Mouse (Mus musculus) 416B (cell line): Measurements from ENCODE around the gene 2610528A11Rik.
"Not testable (repeated sequence)": the region's sequence is repeated elsewhere in the genome, so short reads cannot be mapped to it uniquely, and the experiment has no call there.

ENCODE experiments used
- DNase-seq: peaks from one replicate; pipeline ENCODE4 v3.0.0; 2011; ENCODE audit warnings: low read depth

2610528A11Rik gene

DNA sequence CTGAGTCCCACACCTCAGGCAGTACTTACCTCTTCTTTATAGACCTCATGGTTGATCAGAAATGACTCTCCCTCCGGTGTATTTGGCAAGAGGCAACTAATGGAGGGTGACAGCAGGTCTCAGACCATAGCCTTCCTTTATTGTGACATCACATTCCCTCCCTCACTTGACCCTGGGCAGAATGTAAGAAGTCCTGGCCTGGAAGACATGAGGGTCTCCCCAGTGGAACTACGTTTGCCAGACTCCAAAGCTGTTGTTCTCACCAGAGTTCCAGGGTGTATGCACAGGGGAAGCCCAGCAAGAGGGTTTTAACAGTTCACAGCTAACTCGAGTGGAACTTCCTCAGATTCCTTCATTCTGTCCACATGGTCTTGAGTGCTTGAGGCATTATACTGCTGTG lies at the start of gene 2610528A11Rik:
TSS of gene 2610528A11Rik (minus strand) at position 101 of the 400 bp plus-strand sequence.
- no peak for DNase-seq

DNA sequence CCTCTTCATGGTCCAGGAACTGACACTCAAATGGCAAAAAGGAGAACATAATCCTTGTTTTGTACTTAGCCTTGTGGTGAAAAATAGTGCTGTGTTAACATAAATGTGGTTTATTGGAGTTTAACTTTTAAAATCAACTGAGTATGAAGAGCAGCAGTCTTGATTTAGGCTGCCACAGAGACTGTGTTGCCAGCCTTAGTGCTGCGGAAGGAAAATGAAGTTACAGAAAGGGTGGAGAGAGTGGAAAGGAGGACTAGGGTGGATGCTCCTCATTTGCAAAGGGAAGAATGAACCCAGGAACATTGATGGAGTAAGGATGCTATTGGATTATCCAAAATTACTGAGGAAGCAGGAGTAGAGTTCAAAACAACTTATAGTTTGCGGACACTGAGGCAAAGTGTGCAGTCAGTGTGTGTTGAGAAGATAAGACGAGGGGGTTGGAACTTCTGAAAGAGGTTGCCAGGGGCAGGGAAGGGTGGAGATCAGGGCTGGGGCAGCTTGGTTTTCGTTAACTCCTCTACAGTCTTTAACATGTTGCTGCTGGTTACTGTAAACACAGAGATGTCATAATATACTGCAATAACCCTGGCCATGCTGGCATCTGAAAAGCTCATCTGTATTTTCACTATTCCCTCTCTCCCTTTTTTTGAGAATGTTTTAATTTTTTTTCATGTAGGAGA lies 49.6 kb upstream of the 2610528A11Rik start:
- no peak for DNase-seq

DNA sequence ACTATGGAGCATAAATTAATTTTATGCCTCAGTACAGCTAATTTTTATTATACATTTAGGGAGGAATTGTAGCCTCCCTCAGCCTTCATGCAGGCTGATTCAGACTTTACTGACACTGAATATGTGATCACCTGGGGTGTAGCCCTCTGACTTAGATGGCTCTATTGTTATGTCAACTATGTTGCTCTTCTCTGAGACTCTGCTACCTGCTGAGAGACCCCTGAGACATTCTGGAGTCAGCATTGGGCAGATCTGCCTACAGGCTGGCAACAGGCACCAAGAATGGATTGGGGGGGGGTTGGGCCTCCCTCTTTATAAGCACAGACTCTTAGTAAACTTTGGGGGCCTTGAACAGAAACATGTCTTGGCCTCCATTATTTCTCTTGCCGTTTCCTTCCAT lies 40.6 kb upstream of the 2610528A11Rik start:
- no peak for DNase-seq

DNA sequence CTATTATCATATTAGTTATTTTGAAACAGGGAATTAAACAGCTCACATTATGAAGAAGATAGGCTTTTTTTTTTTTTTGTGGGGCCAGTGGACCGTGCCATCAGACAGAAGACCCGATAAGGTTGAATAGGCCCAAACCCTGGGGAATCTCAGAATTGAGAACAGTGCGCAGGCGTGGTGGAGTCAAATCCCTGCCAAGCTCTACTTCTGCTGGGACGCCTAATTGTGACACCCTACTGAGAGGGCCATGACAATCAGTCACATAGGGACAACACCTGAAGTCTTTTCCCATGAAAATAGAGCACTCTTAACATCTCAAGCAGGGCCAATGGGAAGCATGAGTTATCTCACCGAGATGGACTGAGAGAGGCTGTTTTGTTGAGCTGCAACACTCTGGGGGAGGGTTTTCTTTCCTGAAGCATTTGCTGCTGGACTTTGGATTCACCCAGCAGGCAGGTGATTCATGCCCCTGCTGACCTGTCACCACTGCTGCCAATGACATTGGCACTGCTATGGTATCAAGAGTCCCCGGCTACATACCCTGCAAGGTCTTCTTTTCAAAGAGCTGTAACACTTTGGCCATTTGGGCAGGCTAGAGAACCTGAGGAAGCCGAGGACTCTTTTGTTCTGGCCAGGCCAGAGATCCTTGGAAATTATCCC lies 25.4 kb upstream of the 2610528A11Rik start:
- DNase-seq, result no peak

DNA sequence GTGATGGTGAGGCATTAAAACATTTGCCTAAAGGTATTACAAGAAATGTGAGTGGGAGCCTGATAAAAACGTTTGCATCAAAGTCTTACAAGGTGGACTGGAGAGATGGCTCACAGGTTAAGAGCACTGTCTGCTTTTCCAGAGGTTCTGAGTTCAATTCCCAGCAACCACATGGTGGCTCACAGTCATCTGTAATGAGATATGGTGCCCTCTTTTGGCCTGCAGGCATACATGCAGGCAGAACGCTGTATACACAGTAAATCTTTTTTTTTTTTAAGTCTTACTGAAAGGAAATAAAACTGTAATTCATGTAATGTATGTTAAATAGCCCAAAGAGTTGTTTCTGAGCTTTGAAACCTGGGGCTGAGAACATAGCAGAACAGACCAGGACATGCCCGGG lies 23.8 kb upstream of the 2610528A11Rik start:
- not testable (repeated sequence) for DNase-seq

DNA sequence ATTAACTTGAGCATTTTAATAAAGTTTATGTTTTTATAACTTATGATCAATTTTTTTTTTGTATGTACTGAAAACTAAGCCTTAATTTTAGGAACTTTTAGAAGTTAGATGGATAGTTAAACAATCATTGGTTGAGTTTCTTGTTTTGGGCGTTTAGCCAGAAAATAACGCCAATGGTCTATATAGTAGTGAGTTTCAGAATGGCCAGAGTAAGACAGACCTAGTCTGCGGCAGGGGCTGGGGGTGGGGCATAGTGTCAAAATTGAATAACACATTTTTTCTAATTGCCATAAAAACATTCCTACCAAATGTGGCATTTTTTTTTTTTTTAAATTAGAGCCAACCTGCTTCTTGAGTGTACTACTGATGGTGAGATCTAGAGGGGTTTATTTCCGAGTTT lies 22.3 kb upstream of the 2610528A11Rik start:
- peak; percentile 46 for DNase-seq

DNA sequence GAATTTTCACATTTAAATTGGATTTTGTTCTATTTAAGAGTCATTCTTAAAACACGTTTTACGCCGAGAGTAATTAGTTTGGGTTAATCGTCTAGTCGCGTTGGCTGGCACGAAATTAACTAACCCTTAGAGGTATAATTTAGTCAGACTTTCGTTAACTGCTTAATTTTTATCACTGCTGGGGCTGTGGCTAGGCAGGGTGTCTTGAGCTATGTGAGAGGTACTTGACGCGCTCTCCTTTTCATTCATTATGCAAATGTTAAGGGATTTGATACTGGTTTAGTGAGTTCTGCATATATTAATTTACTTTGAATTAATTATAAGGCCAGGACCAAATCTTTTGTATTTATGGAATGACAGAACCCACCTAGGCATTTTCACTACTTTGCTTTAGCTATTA lies 21.8 kb upstream of the 2610528A11Rik start:
- DNase-seq, result peak; percentile 48

DNA sequence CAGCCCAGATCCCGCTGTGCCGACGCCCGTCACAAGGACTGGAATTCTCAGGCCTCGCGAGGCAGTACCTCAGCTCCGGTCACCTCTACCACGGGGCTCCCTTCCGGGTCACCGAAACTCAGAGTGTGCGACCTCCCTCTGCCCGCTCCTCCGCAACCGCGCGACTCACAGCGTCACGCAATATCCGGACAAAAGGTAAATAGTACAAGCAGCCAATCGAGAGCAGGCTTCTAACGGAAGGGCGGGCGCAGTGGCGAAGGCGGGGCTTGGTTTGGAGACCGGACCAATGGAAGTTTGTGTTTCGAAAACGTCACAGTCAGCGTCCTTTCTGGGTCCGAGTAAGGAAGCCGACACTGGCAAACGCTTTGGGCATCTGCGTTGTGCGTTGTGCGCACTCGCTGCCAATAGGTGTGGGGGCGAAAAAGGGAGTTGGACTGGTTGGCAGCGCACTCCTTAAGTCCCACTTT lies 21.3 kb upstream of the 2610528A11Rik start, which contains the start of gene Ghitm:
TSS of gene Ghitm (minus strand) at position 146 of the 467 bp plus-strand sequence.
- peak; percentile 98 for DNase-seq

DNA sequence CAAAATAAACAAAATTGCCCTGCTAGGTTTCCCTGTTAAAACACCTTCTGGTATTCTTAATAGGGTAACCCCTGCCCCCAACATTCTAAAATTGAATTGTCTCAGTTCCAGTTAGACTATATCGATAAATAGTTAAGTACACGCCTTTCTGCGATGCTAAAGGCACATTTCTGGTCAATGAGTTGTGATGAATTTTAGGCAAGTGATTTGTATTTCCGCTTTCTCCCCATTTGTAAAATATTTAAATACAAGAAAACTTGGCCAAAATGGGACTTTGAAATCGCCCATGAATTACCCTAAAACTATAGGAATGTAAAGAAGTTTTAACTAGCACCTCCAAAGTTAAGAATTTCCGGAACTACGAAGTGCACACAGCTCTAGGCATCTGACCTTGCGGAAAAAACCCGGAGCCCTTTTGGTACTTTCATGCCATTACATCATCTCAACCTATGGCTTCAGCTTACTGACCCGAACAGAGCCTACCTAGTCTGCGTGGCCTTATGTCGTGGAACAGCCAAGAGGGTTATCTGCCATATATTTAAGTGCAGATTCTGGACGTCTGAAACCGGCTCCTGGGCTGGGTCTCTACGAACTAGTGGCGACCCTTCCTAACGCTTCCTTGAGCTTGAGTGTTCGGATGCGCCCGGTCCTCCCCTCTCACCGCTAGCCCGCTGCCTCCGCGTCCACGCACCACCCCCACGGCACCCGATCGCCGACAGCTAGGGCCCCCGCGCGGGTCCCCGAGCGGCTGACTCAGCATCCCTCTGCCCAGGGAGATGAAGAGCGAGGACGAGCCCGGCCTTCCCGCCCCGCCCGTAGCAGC lies 20.7 kb upstream of the 2610528A11Rik start:
- peak; percentile 73 for DNase-seq

DNA sequence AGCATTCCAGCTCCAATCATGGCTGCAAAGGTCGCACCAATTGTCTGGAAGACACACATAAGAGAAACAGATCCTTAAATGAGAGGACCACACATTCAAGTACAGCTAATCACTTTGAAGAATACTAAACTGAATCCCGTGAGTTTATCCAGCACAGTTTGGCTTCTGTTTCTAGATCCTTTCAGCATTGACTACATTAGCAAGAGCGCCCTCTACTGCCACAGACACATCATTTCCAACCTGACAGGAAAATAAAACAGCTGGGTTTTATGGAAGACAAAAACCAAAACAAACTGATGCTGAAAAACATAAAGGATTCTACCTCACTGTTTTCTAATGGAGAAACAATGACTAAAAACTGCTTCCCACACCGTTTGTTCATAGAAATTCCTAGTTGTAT lies 13.8 kb upstream of the 2610528A11Rik start:
- peak; percentile 71 for DNase-seq

DNA sequence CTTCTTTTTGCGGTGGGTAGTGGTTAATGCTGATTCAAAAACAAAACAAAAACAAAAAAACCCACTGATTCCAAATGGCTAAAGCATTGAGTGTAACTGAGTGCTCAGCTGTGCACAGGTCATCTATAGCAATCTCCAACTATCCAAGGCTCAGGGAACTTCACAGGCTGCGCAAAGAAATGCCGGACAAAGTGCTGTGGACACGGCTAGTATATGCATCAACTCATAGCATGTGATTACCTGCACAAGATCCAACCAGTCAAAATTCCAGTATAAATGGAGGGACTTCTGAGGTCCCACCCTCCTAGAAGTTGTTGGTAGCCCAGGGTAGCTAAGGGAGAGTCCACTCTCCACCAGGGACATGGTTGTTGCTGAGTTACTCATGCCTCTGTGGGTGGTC lies 5.4 kb upstream of the 2610528A11Rik start:
- DNase-seq, result no peak

DNA sequence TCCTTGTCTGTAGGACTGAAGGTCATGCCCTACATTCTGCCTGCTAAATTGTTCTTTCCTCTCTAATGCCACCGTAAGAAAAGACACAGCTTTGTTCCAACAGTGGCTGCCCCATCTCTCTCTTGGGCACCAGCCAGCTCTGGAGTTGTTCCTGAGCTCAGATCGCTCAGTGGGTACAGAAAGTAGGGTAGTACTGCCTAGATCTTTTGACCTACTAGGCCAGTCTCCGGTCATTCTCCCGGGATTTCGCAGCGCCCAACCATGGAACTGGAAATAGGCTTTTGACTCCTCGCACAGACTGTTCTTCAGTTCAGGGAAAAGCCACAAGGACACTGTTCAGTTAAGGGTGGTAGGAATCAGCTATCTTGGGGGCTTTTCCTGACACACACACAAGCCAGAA lies 891 bp downstream of the 2610528A11Rik start:
- DNase-seq, result no peak

DNA sequence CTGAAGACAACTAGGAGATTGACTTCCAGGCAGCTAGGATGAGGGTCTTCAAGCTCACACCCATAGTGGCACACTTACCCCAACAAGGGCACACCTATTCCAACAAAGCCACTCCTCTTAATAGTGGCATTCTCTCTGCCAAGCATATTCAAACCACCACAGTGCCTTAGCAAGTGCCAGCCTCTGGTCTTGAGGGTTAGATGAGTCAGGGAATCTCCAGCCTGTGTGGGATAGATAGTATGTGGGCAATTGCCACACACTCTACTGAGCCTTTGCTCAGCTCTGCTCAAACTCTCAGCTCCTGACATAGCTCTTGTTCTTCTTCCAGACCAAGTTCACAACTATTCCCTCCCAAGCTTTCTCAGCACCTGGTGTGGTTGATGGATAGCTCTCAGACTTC lies 2.5 kb downstream of the 2610528A11Rik start:
- DNase-seq, result peak; percentile 31

DNA sequence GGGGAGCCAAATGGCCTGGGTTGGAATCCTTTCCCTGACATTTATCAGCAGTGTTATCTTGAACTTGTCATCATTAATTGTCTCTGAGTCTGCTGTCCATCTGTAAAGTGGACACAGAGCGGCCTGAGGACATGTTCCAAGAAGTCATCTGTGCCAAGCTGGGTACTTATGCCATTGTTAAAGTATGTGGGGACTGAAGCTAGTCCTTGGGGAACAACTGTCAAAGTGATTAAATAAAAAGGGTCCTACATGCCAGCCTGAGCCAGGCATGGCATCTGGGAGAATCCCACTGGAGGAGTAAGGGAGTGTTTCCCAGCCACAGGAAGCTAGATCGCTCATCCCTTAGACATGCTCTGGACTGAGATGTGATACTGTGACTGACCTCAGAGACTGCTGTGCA lies 3.4 kb downstream of the 2610528A11Rik start:
- no peak for DNase-seq

DNA sequence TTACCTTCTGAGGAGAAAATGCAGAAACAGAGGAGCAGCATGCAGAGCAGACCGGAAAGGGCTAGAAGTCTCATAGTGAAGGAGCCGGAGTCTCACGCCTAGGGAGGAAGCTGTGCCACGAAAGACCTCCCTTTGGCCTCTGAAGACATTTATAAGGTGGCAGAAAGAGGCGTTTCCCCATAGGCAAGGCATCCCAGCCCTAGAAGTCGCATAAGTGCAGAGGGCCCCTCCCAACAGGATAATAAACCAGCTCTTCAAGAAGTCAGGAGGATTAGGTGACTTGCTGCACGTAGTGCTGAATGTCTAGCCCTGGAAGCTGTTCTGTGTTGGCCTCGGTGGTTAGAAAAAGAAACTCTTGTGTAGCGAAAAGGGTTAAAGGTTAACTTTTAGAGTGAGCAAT lies 3.8 kb downstream of the 2610528A11Rik start:
- DNase-seq, result no peak

DNA sequence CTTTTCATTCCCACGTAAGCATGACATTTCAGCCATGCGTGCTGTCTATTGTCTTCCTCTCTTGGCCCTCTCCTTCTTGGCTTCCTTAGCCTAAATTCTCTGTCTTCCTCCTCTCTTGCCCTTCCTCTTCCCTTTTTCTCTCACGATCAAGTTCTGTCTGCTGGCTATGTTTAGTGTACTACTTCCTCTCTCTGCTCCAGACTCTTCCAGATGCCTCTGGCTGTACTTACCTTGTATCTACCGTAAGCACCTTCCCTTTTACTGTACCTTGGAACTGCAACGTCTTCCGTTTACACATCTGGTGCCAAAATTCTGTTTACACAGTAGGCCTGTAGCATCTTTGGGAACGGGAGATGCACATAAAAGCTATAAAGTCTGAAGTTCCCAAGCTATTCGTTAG lies 4.4 kb downstream of the 2610528A11Rik start:
- DNase-seq, result no peak

DNA sequence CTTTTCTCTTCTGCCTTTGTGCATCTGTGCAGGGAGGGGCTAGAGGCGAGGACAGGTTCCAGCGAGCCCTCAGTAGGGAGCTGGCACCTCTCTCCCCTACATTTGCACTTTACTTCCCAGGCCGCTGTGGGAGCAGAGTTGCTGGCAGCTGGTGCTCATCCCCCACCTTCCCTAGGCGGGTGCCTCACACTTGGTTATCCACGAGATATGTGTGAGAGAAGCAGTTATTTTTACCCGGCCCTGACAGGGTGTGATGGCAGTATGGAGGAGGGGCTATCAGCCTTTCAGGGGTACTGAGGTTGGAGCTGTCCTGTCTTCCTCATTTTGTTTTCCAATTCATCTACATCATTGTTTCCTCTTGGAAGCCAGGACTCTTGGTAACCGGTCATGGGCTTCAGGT lies 8.0 kb downstream of the 2610528A11Rik start:
- no peak for DNase-seq

DNA sequence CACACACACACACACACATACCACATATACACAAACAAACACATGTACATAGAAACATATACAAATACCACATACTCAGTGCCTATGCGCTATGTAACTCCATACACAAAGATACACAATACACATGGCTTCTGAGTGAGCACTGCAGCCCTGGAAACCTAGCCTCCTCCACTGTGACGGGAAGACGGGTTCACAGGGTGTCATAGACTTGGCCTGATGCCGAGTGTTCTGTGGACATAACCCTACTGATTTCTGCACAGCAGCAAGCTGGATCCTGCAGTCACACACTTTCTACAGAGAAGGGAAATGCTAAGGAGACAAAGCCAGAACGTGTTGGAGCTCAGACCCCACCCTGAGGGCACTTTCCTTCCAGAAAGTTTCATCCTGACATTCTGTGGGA lies 9.1 kb downstream of the 2610528A11Rik start:
- DNase-seq, result no peak

DNA sequence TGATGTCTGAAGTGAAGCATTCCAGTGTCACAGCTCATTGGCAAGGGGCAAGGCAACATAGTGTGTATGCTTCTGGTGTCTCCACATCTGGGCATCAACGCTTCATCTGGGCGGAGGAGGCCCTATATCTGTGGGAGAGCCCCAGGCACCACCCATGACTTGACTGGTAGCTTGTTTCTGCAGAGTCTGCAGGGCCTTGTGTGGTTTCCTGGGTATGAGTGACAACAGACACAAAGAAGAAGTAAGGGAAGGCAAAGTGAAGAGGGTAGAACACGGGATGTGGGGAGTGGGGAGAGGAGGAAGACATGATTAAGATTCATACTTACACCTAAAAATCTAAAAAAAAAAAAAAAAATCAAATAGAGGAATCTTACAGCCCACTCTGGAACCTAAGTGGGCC lies 11.3 kb downstream of the 2610528A11Rik start:
- DNase-seq, result no peak

DNA sequence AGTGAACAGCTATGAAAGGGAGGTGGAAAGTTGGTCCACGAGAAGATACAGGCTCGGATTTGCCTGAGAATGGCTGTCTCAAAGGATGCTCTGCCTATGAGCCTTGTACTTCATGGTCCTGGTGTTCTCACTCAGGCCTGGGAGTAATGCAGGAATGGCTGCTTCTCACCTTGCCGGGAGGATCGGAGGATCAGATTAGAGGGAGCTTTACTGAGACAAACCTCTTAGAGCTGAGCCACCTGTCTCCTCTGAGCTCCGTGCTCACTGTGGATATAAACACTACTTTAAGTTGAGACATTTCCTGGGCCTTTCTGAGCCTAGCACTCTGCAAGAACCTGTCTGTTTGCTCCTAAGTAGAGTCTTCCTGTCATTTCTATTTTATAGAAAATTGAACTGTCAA lies 12.3 kb downstream of the 2610528A11Rik start:
- no peak for DNase-seq

DNA sequence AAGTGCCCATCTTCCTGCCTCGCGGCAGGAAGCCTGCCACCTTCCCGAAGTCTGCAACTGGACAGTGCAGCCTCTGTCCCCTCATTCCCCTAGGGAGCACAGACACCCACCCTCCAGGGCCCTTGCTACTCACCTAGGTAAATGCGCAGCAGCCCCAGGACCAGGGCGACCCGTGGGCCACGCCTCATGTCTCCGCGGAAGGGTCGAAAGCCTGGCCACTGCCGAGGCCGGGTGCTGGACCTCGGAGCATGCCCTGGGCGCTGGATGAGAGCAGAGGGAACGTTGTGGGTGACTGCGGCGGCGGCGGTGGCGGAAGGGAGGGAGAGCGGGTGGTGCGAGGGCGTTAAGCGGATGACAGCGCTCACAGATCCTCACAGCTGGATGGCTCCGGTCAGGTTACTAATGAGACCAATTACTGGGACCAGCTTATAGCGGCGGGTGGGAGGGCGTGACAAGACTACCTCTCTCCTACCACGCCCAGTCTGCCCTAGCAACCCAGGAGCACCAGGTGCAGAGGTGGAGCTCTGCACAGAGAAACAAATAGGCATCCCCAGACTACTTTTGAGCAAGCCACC lies 15.8 kb downstream of the 2610528A11Rik start, which contains the start of gene Cdhr1:
TSS of gene Cdhr1 (minus strand) at position 392 of the 575 bp plus-strand sequence.
- no peak for DNase-seq

DNA sequence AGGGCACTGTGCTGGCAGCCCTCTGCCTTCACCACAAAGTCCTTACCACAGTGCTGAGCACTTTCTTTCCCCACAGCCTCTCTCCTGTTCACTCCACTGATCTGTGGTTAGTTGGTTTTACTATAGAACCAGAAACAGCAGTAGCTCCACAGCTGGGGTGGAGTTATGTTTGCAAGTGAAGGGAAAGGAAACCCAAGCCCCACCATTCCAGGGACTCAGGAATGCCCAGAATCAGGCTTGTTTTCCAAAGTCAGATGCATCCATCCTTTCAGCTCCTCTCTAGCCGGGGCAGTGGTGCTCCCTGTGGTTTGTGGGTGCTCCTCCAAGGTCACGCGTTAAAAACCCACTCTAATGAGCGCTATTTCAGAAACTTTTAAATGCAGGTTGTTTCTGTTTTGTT lies 18.3 kb downstream of the 2610528A11Rik start:
- no peak for DNase-seq
